Mouse (Mus musculus) induced T-regulatory cell, adult 2 months (primary cell): ENCODE data around the gene Vmn2r83.

Source experiments
- DNase-seq: peaks from one replicate; pipeline ENCODE4 v3.0.0-alpha.2; 2012; ENCODE audit warnings: low read depth

The Vmn2r83 gene

GRCm38 (mm10) chr10:79537781-79538180 is 69.2 kb downstream of the Vmn2r83 start:
- DNase-seq, result no peak

GRCm38 (mm10) chr10:79538323-79538722 is 69.8 kb downstream of the Vmn2r83 start:
- DNase-seq, result no peak

GRCm38 (mm10) chr10:79538873-79539272 is 70.3 kb downstream of the Vmn2r83 start:
- no peak for DNase-seq

- no peak for DNase-seq
Observed at GRCm38 (mm10) chr10:79539701-79540495, 71.4 kb downstream of the Vmn2r83 start.

- DNase-seq, result no peak
Observed at GRCm38 (mm10) chr10:79540746-79541145, 72.2 kb downstream of the Vmn2r83 start.

GRCm38 (mm10) chr10:79541522-79541921 is 73.0 kb downstream of the Vmn2r83 start:
- no peak for DNase-seq

GRCm38 (mm10) chr10:79542171-79542570 is 73.6 kb downstream of the Vmn2r83 start:
- no peak for DNase-seq
